Mouse (Mus musculus) fat pad, adult 2 months (tissue): Measurements from ENCODE around the gene Cntnap1.

Experiments used
- DNase-seq: peaks from one replicate; pipeline ENCODE4 v3.0.0-alpha.2; 2011; ENCODE audit warnings: low read depth, low spot score; ENCODE audit errors: extremely low read depth

Cntnap1 gene

DNA sequence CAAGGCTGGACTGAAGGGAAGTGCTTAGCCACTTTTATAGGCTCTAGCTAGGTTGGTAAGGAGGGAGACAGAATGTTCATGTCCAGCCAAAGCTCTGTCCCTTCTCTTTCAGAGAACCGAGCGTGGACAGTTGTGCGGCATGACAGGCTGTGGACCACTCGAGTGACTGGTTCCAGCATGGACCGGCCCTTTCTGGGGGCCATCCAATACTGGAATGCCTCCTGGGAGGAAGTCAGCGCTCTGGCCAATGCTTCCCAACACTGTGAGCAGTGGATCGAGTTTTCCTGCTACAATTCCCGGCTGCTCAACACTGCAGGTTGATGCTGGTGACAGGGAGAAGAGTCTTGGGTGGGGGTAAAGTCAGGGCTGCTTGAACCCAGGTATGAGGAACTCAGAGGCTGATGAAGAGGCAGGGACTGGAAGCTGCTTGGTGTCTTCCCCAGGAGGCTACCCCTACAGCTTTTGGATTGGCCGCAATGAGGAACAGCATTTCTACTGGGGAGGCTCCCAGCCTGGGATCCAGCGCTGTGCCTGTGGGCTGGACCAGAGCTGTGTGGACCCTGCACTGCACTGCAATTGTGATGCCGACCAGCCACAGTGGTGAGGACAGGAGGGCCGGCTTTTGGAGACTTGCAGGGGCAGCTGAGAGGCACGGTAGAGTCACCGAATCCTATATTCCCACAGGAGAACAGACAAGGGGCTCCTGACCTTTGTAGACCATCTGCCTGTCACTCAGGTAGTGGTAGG lies 12.6 kb downstream of the Cntnap1 start:
- DNase-seq, result no peak

DNA sequence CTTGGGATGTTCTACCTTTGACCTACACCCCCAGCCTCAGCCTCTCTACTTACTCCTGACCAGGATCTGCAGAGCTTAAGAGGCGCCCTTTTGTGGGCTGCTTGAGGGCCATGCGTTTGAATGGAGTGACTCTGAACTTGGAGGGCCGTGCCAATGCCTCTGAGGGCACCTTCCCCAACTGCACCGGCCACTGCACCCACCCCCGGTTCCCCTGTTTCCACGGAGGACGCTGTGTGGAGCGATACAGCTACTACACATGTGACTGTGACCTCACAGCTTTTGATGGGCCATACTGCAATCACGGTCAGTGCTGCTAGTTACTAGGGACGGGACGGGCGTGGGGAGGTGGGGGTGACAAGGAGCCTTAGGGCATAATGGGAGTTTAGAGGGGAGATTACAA lies 14.7 kb downstream of the Cntnap1 start:
- no peak for DNase-seq

DNA sequence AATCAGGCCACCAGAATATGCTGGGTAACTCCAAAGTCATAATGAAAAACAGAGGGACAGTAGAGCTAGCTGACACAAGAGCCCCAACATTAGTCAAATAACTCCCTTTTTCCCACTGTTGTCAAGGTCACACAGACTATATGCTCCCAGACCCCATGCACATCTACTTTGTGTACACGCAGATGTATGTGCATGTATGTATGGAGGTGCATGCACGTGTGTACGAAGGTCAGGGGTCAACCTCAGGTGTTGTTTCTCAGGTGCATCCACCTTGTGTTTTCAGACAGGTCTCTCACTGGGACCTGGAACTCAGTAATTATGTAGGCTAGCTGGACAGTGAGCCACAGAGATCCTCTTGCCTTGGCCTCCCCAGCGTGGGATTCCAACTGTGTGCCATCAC lies 15.1 kb downstream of the Cntnap1 start:
- no peak for DNase-seq

DNA sequence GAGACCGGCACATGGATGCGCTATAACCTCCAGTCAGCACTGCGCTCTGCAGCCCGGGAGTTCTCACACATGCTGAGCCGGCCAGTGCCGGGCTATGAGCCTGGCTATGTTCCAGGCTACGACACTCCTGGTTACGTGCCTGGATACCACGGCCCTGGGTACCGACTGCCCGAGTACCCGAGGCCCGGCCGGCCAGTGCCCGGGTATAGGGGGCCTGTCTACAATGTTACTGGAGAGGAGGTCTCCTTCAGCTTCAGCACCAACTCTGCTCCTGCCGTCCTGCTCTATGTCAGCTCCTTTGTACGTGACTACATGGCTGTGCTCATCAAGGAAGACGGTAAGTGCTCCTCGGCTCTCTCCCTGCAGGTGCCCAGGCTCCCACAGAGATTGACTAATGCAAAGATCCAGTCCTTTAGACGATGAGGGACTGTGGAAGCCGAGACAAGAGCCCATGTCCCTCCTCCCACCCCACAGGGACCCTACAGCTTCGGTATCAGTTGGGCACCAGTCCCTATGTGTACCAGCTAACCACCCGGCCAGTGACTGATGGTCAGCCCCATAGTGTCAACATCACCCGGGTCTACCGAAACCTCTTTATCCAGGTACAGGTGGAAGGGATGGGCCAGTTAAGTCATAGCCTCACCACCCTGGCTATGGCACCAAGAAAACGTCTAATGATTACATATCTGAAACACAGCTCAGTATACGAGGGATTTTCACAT lies 16.4 kb downstream of the Cntnap1 start:
- DNase-seq, result no peak

DNA sequence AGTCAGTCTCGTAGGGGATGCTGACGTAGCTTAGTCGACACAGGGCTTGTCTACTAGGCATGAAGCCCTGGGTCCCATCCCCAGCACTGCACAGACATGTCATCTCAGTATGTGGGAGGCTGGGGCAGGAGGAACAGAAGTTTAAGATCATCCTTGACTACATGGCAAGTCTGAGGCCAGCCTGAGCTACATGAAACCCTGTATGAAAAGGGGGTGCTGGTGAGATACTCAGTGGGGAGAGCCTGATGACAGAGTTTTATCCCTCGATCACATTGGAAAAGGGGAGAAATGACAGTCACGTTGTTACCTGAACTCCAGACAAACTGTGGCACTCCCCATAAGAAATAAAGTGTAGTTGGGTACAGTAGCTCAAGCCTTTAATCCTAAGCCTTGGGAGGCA lies 17.2 kb downstream of the Cntnap1 start:
- no peak for DNase-seq

DNA sequence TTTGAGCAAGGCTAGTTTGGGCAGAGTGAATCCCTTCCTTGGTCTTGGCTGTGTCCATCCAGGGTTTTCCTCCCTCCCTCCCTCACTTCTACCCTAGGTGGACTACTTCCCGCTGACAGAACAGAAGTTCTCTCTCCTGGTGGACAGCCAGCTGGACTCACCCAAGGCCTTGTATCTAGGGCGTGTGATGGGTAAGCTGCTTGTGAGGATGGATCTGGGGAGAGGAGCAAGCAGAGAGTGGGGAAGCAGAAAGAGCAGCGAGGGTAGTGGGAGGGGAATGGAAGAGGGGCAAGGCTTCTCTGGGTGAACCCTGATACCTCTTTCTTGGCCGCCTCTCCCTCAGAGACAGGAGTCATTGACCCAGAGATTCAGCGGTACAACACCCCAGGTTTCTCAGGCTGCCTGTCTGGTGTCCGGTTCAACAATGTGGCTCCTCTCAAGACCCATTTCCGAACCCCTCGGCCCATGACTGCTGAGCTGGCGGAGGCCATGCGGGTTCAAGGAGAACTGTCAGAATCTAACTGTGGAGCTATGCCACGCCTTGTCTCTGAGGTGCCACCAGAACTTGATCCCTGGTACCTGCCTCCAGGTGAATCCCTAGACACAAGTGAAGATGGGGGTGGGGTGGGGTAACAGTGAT lies 18.0 kb downstream of the Cntnap1 start:
- DNase-seq, result no peak

DNA sequence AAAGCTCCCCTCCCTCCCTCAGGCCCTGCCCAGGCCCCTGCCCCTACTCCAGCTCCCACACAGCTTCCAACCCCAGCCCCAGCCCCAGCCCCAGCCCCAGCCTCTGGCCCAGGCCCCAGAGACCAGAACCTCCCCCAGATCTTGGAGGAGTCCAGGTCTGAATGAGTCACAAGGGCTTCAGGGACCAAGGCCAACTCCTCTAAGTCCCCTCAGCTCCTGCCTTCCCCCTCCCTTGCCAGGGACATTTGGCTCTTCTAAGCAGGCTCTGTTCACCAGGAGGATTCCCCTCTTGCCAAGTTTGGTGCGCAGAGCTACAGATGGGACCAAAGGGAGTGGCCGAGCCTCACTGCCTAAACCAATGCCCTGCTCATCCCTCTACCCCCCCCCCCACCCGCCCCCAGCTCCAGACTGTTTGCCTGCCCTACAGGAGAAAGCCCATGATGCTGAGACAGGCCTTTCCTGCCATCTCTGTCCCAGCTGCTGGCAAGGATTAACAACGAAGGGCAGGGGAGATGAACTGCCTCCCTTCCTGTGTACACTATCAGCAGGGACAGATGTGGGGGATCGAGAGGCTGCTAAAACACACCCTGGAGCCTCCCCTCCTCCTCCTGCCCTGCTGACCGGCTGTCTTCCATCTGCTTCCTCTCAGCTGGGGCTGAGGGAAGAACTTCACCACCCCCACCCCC lies 19.3 kb downstream of the Cntnap1 start:
- no peak for DNase-seq

DNA sequence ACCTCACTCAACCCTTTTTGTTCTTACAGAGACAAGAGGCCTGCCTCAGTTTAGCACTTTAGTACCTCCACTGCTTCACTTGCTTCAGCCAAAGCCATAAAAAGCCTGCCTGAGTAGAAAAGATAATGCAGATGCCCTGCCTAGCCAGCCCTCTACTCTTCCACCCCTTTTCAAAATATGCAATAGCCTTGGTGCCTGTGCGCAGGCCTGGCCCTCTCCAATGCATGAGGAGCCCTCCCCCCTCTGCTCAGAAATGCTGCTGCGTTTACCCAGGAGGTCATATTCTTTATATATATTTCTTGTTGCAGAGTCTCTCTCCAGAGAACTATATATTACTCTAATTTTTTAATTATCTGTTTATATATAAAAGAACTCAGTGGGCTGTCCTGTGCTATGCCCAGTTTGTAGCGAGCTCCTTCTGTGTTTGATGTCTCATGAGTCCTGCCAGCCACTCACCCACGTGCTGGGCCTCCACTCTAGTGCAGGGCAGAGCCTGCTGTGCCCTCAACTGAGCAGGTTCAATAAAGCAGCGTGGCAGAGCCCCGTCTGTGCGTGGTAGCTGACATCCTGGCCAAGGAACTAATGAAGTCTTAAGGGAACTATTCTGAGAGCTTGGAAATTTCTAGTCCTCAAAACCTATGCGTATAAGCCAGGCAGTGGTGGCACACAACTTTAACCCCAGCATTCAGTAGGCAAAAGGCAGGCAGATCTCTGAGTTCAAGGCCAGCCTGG lies 20.0 kb downstream of the Cntnap1 start:
- DNase-seq, result no peak

DNA sequence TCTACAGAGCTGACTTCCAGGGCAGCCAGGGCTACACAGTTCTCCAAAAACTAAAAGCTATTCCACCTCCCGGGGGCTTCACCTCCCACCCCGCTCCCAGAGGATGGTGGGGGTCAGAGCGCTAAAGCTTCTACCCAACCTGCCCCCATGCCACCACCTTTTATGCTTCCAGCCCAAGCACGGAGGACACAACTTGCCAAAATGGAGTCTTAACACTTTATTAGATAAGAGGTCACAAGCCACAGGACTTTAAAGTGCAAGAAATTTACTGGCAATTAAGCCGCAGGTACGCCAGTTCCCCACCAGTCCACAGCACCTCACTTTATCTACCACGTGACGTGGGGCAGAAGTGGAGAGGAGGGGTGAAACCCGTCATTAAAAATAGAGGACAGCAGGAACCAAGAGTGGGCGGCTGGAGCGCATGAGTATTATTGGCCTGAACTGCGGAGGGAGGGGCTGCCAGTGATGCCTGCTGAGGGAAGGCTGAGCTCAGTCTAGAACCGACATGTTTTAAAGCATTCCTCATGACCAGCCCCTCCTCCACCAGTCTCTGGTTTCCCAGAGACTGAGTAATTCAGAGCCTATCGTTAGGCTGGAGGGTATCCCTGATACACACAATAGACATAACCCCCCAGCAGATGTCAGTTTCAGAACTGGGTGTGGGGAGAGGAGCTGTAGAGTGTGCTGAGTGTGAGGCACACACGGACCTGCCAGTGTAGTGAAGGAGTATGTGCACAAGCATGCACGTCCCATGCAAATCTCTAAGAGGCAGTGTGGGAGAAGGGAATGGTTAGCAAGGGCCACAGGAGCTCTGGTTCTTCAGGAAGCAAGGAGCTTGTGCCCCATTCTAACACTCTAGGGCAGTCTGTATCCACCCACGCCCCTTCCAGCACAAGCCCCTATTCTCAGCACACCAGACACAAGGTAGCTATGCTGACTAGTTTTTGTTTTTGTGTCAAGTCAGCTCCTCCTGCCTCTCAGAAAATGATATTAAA lies 20.9 kb downstream of the Cntnap1 start:
- DNase-seq, result no peak

DNA sequence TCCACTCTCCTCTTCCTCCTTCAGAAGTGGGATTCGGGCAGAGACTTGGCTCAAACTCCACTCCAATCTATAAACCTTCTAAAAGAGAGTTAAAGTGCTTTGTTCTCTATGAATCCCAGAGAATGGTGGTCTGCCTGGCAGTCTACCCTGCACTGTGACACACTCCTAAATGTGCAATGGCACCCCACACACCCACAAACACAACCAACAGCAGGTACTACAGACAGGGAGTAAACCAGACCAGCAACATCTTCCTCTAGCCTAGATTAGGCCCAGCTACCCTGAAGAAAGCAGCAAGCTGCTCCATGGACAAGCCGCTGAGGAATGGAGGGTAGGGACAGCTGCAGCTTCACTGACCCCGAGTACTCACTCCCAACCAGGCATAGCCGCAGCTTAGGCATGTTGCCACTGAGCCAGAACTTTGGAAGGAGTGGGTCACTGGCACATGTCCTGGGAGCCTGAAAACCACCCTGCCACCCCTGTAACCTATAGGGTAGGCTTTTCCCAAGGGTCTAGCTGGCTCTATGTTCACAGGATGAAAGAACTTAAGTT lies 21.7 kb downstream of the Cntnap1 start:
- DNase-seq, result no peak

DNA sequence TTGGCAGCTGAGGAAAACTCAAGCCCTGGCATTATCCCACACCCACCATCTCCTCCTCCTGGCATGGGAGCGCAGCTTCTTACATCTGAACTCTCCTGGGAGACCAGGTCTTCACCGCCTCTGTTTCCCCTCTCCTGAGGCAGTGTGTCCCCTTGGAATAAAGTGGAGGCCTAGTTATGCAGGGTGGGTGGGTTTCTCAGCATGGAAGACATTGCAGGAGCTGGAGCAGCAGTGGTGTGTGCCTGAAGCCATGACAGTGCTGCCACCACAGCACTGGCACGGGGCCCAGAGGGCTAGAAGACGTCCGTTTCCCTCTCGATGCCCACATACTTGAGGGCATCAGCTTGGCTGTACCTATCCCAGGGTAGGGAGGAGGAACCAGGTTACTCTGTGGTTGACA lies 22.3 kb downstream of the Cntnap1 start:
- DNase-seq, result no peak

DNA sequence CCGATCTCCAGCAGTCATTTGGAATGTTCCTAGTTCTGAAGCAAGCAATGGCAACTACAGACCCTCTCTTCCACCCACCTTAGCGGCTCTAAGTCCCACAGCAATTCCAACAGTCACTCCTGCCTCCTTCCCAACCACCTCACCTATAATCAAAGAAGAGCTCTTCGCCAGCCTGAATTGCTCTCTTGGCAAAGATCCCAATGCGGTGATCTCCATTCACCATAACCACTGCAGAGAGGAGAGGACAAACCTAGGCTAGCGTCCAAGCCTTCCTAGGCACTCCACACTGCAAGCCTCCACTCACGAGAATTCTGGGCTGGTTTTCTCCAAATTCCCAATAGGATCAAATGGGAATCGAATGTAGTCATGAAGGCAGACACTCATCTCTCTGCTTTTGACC lies 22.8 kb downstream of the Cntnap1 start:
- DNase-seq, result no peak

DNA sequence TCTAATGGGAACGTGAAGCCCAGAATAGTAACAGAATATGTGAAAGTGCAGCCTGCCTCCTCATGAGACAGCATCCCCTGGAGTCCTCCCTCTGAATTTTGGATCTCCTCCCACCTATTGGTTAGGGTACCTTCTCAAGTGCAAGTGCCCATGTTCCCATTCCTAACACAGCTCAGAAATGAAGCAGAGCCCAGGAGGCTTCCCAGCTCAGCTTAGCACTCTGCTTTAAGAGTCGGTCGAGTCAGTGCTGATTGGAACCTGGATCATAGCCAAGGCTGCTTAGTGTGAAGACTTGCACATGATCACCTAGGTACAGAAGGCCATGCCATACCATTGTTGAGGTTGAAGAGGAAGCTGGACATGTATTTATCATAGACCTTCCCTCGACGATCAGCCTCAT lies 23.8 kb downstream of the Cntnap1 start:
- DNase-seq, result no peak

DNA sequence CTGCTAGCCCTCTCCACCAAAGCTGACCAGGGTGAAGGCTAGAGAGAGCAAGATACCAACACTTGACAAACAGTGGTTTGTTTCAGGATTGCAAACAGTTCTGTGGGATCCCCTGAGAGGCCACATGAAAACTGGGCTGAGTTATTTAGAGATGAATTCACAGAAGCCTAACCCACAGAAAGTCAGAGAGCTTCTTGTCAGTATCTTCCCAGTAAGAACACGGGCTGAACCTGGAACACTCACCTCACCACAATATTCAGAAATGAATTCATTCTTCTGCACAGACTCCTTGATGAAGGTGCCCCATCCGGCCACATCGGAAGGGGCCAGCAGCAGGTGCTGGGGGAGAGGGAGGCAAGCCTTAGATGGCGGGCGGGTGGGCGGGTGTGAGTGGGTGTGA lies 24.3 kb downstream of the Cntnap1 start:
- DNase-seq, result no peak

DNA sequence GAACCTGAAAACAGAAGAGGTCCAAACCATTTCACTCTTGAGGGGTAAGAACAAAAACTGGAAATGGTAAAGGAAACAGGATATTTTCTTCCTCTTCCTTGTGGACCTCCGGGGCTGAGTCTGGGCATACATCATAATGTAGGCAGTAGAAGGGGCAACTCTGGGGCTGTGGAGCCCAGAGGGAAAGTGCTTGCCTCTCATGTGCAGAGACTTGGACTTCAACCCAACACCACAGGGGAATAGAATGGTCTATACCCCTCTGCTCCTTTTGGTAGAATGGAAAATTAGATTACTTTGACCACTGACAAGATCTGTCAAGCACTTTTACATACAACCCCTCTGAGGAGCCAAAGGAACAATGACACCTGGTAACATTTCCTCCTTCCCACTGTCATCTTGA lies 24.8 kb downstream of the Cntnap1 start:
- DNase-seq, result no peak

DNA sequence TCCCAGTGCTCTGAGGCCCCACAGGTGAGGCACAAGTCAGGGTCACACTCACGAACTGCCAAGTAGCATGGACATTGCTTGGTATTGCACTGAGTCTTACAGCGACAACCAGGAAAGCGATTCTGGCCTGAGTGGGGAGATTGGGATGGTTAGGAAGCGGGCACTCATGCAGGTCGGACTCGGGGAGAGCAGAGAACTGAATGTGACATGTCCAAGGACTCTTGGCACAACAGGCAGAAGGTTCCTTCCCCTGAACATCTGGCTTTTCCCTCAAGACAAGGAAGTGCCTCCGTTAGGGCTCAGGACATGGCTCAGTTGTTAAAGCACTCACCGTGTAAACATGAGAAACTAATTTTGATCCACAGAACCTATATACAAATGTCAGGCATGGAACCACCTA lies 25.2 kb downstream of the Cntnap1 start:
- DNase-seq, result no peak

DNA sequence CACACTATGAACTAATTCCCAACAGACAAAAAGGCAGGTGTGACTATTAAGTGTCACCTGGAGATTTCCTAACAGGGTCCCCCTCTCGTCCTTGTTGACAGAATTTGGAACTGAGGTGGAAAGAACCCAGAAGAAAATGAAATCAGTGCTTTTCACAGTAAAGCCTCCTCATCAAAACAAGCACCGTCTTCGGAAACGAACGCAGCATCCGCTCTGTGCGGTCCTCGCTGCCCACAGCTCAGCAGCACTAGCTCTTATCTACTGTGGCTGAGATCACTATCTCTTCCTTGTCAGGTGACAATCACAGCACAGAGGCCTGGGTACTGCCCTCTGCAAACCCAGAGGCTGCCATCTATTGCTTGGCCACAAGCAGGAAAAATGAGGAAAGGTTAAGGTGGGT lies 25.9 kb downstream of the Cntnap1 start:
- no peak for DNase-seq

DNA sequence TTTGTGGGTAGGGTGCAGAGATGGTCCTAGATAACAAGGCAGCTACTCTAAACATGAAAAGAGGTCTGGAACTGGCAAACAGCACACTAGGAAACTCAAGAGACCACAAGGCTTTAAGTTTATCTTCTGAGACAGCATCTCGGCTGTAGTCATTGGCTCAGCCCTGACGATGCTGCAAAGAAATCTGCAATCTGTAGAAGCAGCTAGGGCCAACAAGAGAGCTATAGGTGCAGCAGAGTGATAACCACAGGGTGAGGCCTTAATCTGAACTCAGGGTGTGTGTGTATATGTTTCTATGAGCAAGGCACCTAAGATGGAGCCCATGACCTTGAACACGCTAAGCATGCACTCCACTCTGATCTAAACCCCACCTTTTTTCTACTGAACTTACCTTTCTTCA lies 29.2 kb downstream of the Cntnap1 start:
- DNase-seq, result no peak

DNA sequence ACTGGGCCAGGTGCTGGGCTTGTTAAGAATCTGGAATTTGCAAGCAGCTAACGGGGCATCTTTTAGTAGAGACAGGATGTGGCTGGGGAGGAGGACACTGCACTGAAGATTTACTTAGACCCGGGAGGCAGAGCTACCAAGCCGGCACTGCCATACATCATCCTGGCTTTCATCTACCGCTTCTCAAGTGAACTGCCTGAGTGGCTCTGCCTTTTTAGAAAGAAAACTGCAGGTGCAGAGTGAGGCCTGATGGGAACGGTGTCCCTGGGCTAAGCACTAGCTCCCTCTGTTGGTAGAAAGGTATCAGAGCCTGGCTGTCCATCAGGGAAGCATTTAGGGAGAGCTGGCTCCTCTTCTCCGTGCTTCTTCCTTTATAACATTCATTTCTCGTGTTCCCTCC lies 30.7 kb downstream of the Cntnap1 start:
- DNase-seq, result no peak

DNA sequence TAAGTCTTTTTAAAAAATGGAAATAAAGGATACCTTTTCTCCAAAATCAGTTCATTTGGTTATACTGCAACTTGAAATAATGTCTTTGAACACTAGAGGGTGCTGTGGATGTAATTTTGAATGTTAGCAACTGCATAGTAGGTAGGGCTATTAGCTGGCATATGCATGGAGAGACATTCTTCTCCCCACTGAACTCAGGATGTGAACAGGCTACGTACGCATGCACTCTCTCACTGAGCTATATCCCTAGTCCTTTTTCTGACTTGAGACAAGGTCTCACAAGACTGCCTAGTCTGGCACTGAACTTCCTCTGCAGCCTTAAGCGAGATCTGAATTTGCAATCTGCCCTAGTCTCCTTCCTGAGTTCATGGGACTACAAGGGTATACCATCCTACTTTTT lies 41.6 kb downstream of the Cntnap1 start:
- DNase-seq, result no peak
